ENCODE assay signal across 8 mouse cellular contexts in the genomic region with DNA sequence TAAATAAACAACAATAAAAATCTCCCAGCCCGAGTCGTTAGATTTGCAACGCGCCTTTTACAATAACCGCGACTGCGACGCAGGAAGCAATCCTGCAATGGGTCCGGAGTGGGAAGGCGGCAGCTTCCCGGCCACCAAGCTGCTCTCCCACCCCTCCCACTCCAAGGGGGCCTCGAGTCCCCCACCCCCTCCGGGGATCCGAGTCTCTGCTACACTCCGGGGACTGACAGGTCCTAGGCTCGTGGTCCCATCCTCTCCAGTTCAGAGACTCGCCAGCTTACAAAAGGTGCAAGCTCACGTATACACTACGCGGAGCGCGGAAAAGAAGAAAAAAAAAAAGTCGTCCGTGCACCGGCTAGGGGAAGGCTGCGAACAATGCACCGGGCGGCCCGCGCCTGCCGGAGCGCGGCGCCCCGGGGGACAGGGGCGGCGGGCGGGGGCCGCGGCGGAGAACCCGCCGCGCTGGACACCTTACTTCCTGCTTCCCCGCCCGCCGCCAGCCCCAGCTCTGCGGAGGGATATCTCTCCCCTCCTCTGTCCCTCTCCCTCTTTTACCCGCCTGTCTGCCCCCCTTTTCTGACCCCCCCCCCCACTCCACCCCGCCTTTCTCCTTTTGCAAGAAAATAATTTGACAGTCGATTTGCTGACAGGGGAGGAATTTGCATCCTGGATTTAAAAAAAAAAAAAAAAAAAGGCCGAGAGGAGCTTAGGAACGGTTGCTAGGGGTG.
DNase-seq lines count a peak whose midpoint lies in the region; ATAC-seq and TF ChIP-seq lines count a peak whose summit lies in the region.

No protein-coding gene starts in this region.

- TF ChIP-seq POLR2A in cerebellum, adult 2 months (IDR thresholded peaks at IDR 0.05; ENCODE audit: borderline replicate concordance, insufficient read depth, low read length): no peak

- no peak overlapping the region for H3K27ac ChIP-seq in cerebellum, adult 2 months (ENCODE audit: insufficient read depth, low read length)
- H3K27ac ChIP-seq in intestine, embryonic 16.5 days (ENCODE audit: low read length): peak overlapping the region; percentile 99
- H3K27ac ChIP-seq in lung, embryonic 15.5 days: peak overlapping the region; percentile 98

- peak overlapping the region; percentile 89 for H3K9ac ChIP-seq in intestine, embryonic 16.5 days (ENCODE audit: low read depth, low read length)
- peak overlapping the region; percentile 69 for H3K9ac ChIP-seq in lung, embryonic 15.5 days

- H3K27me3 ChIP-seq in cerebellum, adult 2 months (ENCODE audit: control insufficient read depth, insufficient read depth, low read length): no peaks in the 10 kb centered on the region
- no peaks in the 10 kb centered on the region for H3K27me3 ChIP-seq in intestine, embryonic 16.5 days (replicated peaks; ENCODE audit: control insufficient read depth, insufficient read depth, low read length)
- H3K27me3 ChIP-seq in lung, embryonic 15.5 days: no peaks in the 10 kb centered on the region

- peak; percentile 25 for ATAC-seq in intestine, embryonic 16.5 days
- peak; percentile 31 for ATAC-seq in lung, embryonic 15.5 days (ENCODE audit: borderline replicate concordance, extremely low read depth, low FRiP score, low TSS enrichment)

- H3K36me3 ChIP-seq in intestine, embryonic 16.5 days (ENCODE audit: control insufficient read depth, insufficient read depth, low read length): no peaks in the 10 kb centered on the region
- H3K36me3 ChIP-seq in lung, embryonic 15.5 days: no peaks in the 10 kb centered on the region

- peak; percentile 80 for DNase-seq in 3134 (ENCODE audit: extremely low read depth, insufficient read length, low spot score)
- peak; percentile 78 for DNase-seq in CD4-positive, CD25-positive, alpha-beta regulatory T cell, adult 2 months (ENCODE audit: low read depth, low spot score)
- DNase-seq in cerebellum, adult 2 months: peak; percentile 43 to 49
- peak; percentile 43 to 56 for DNase-seq in frontal cortex, postnatal 14 days (ENCODE audit: low spot score in 2 of 2)
- DNase-seq in ovary, postnatal 36 days (ENCODE audit: low spot score): peak; percentile 76
- DNase-seq in yolk sac, embryonic 10.5 days (ENCODE audit: low spot score): peak; percentile 84

- TF ChIP-seq CTCF in cerebellum, adult 2 months (IDR thresholded peaks at IDR 0.05; ENCODE audit: borderline replicate concordance, insufficient read depth, low read depth, low read length): no peak

- H3K4me2 ChIP-seq in intestine, embryonic 16.5 days (ENCODE audit: low read depth, low read length): peak overlapping the region; percentile 88
- H3K4me2 ChIP-seq in lung, embryonic 15.5 days: peak overlapping the region; percentile 83

- H3K9me3 ChIP-seq in intestine, embryonic 16.5 days (ENCODE audit: control insufficient read depth, low read length): no peaks in the 10 kb centered on the region
- H3K9me3 ChIP-seq in lung, embryonic 15.5 days: no peaks in the 10 kb centered on the region

- H3K4me1 ChIP-seq in cerebellum, adult 2 months (ENCODE audit: control insufficient read depth, insufficient read depth, low read length): peaks cover 2% of the 10 kb centered on the region; the same call in 1 of the 2 replicates
- H3K4me1 ChIP-seq in intestine, embryonic 16.5 days (ENCODE audit: control insufficient read depth, insufficient read depth, low read length): peaks cover 34% of the 10 kb centered on the region
- peaks cover 40% of the 10 kb centered on the region for H3K4me1 ChIP-seq in lung, embryonic 15.5 days

- H3K4me3 ChIP-seq in cerebellum, adult 2 months (replicated peaks; ENCODE audit: insufficient read depth, low read depth, low read length): peak overlapping the region; percentile 90
- H3K4me3 ChIP-seq in intestine, embryonic 16.5 days (ENCODE audit: low read length): peak overlapping the region; percentile 73
- H3K4me3 ChIP-seq in lung, embryonic 15.5 days: peak overlapping the region; percentile 74

- under 1% methylated on average over 49 of the region's 53 CpGs for WGBS in cerebellum, adult 2 months
- under 1% methylated on average over 50 of the region's 53 CpGs for WGBS in intestine, embryonic 16.5 days
- WGBS in lung, embryonic 15.5 days: under 1% methylated on average over 44 of the region's 53 CpGs
